Mouse (Mus musculus) midbrain, embryonic 12.5 days (tissue): ENCODE data around the gene Hoxd8. TPM values are rescaled to one million over a fixed set of nuclear protein-coding genes. Genes with fewer than 3 reads are reported as not detected.

Source experiments
- ATAC-seq: fragments of 200-750 bp; cut with Nextera tagmentation; 2 replicates; pipeline ENCODE4 v1.8.0; 2017; ENCODE audit warnings: low read depth, moderate TSS enrichment, moderate library complexity; ENCODE audit not compliant: low FRiP score
- H3K27ac ChIP-seq: fragments of 300-500 bp; sonication (generic); replicated peaks from 2 replicates; pipeline ENCODE4 v1.5.1; 2016; ENCODE audit warnings: mild to moderate bottlenecking
- H3K27me3 ChIP-seq: fragments of 300-500 bp; sonication (generic); 2 replicates; pipeline ENCODE4 v1.6.1; 2016; ENCODE audit warnings: mild to moderate bottlenecking
- H3K36me3 ChIP-seq: fragments of 300-500 bp; sonication (generic); 2 replicates; pipeline ENCODE4 v1.6.1; 2016
- H3K4me1 ChIP-seq: fragments of 300-500 bp; sonication (generic); 2 replicates; pipeline ENCODE4 v1.6.1; 2016
- H3K4me2 ChIP-seq: fragments of 300-500 bp; sonication (generic); replicated peaks from 2 replicates; pipeline ENCODE4 v1.6.1; 2016; ENCODE audit warnings: mild to moderate bottlenecking, moderate library complexity
- H3K4me3 ChIP-seq: fragments of 300-500 bp; sonication (generic); 2 replicates; pipeline ENCODE4 v1.5.1; 2016; ENCODE audit warnings: mild to moderate bottlenecking
- H3K9ac ChIP-seq: fragments of 300-500 bp; sonication (generic); replicated peaks from 2 replicates; pipeline ENCODE4 v1.6.1; 2016; ENCODE audit warnings: mild to moderate bottlenecking, moderate library complexity
- H3K9me3 ChIP-seq: fragments of 300-500 bp; sonication (generic); 2 replicates; pipeline ENCODE4 v1.6.1; 2016; ENCODE audit warnings: mild to moderate bottlenecking
- WGBS: fragments of 180-500 bp; shearing (Covaris S2); methylation state at CpG from one replicate; pipeline ENCODE4 v1.1.7; 2016; 5-methylcytosine and 5-hydroxymethylcytosine counted together
- polyA plus RNA-seq: library from polyadenylated mRNA; unstranded; fragments of >200 nt; fragmentation: Nextera tagmentation; extraction: Ambion mirVana; gene quantifications from 2 replicates; pipeline ENCODE4 v1.2.1, GENCODE M21; 2016

Hoxd8 gene
- polyA plus RNA-seq, 1 experiment from 2014 or later: 0.15 TPM

DNA sequence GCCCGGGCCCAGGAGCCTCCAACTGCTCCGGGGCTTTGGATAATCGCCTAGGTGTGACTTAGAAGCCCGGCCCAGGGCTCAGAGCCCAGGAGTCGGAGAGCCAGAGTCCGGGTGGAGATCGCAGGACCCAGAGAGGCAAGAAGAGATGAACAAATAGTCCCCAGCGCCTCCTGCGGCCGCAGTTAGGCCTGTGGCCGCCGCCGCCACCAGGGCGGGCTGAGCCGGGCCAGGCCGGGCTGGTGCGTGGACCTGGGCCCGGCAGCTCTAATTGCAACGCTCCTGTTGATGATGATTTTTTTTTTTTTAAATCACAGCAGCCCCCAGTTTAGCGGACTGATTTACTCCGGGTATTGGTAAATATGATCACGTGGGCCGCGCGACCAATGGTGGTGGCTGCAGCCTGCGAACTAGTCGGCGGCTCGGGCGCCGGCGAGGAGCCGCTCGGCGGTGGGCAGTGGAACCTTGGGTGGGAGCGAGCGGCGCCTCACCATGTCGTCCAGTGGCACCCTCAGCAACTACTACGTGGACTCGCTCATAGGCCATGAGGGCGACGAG is 6.8 kb upstream of the Hoxd8 start, which contains the start of gene Hoxd9:
Gene Hoxd9 (plus strand): TSS at position 161 of the 555 bp plus-strand sequence.
- Histone ChIP-seq H3K27ac (no peak within 1 kb of the TSS), H3K9me3 (no peaks in the 10 kb centered on the region), H3K4me1 (peaks cover 14% of the 10 kb centered on the region), H3K4me3 (peak within 1 kb of the TSS; percentile 35), H3K4me2 (peak within 1 kb of the TSS; percentile 53), H3K27me3 (peaks cover 95% of the 10 kb centered on the region), H3K9ac (no peak within 1 kb of the TSS), H3K36me3 (no peaks in the 10 kb centered on the region)
- under 1% methylated on average over 43 of the region's 43 CpGs for WGBS
- ATAC-seq: peak; percentile 78

DNA sequence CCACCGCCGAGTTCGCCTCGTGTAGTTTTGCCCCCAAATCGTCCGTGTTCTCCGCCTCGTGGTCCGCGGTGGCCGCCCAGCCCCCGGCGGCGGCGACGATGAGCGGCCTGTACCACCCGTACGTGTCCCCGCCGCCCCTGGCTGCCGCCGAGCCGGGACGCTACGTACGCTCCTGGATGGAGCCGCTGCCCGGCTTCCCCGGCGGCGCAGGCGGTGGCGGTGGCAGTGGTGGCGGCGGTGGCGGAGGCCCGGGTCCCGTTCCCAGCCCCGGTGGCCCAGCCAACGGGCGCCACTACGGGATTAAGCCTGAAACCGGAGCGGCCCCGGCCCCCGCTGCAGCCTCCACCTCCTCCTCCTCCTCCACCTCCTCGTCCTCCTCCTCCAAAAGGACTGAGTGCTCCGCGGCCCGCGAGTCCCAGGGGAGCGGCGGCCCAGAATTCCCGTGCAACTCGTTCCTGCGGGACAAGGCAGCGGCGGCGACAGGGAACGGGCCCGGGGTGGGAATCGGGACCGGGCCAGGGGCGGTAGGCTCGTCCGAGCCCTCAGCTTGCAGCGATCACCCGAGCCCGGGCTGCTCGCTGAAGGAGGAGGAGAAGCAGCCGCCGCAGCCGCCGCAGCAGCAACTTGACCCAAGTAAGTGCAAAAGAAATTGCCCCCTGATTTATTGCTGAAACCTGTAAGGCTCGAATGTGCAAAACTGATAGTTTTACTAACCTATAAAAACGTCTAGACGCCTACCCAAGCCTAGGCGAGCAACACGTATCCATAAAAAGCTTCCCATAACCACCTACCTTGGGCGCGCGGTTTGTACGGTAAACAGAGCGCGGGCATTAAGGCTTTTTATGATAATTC is 6.0 kb upstream of the Hoxd8 start:
- H3K27me3 ChIP-seq: peaks cover 93% of the 10 kb centered on the region
- peak; percentile 41; the same call in 1 of the 2 replicates for ATAC-seq
- H3K9ac ChIP-seq: no peak overlapping the region
- H3K4me2 ChIP-seq: peak overlapping the region; percentile 53
- under 1% methylated on average over 85 of the region's 86 CpGs for WGBS
- peaks cover 14% of the 10 kb centered on the region for H3K4me1 ChIP-seq
- peak overlapping the region; percentile 35 for H3K4me3 ChIP-seq
- H3K27ac ChIP-seq: no peak overlapping the region
- H3K9me3 ChIP-seq: no peaks in the 10 kb centered on the region
- no peaks in the 10 kb centered on the region for H3K36me3 ChIP-seq

DNA sequence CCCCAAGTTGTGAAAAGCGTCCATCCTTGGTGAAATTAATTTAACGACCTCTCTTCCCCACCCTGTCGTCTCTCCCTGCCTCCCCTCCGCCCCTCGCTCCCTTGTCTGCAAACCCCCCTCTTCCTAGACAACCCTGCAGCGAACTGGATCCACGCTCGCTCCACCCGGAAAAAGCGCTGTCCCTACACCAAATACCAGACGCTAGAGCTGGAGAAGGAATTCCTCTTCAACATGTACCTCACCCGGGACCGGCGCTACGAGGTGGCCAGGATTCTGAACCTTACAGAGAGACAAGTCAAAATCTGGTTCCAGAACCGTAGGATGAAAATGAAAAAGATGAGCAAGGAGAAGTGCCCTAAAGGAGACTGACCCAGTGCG is 5.4 kb upstream of the Hoxd8 start:
- Histone ChIP-seq H3K9me3 (no peaks in the 10 kb centered on the region), H3K36me3 (no peaks in the 10 kb centered on the region), H3K27ac (no peak overlapping the region), H3K4me3 (no peak overlapping the region), H3K9ac (no peak overlapping the region), H3K4me2 (no peak overlapping the region), H3K4me1 (peaks cover 14% of the 10 kb centered on the region), H3K27me3 (peaks cover 93% of the 10 kb centered on the region)
- WGBS: under 1% methylated on average over 17 of the region's 17 CpGs
- ATAC-seq: no peak

DNA sequence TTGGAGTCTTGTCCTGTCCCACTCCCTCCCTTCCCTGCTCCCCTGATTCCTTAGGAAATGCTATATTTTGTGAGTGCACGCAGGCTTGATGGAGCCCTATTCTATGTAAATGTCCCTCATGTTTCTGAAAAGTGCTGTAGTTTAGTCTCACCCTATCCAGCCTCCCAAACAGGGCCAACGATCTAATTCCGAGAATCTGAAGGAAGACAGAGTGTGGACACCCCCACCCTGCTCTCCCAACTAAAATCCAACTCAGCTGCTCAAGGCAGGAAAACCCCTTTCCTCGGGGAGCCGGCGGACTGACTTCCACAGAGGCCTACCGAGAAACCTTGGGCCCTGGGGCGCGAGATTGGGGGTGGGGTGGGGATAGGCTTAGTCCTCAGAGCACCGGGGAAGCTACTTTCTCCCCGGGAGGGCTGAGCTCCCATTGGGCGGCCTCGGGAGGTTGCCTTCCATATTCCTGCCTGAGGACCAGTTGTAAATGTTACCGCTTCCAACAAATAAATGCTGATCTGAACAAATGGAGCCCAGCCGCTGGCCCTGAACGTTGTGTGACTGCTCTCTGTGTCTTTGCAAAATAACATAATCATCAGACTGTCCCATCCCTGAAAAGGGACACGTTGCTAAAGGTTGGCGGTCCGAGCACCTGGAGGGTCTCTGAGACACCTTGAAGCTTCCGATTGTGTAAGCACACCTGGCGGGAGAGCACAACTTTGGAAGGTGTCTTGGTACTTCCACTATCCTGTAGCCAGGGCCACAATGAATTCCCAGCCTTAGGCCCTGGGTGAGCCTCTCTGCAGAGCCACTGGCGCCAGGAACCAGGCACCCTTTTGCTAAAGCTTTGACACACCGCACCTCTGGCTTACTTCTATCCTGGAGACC is 4.5 kb upstream of the Hoxd8 start:
- H3K27ac ChIP-seq: no peak overlapping the region
- ATAC-seq: no peak
- no peak overlapping the region for H3K4me2 ChIP-seq
- peaks cover 18% of the 10 kb centered on the region for H3K4me1 ChIP-seq
- no peak overlapping the region for H3K9ac ChIP-seq
- H3K4me3 ChIP-seq: no peak overlapping the region
- H3K9me3 ChIP-seq: no peaks in the 10 kb centered on the region
- peaks cover 93% of the 10 kb centered on the region for H3K27me3 ChIP-seq
- WGBS: 2% methylated on average over 23 of the region's 23 CpGs
- H3K36me3 ChIP-seq: no peaks in the 10 kb centered on the region

DNA sequence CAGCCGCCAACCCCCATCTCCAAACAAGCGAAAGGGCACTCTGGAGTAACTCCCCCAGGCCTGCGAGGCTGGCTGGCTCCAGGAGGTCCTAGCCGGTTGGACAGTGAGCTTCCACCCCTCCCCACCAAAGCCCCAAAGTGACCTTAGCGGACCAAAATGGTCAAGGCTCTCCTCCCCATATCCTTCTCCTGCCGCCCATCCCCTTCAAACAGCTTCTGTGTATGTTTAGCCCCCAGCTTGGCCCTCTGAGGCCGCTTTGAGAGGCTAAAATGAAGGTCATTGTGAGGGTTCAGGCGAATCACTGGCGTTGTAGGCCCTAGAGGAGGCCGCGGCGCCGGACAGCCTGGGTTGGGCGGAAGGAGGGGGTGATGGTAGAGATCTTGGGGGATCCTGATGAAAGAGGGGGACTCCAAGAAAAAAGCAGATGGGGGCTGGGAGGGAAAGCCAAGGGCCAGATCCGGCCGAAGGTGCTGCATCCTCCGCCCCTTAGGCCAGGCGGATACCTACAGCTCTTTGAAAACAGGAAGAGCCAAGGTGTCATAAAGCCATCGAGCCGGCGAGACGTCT is 3.8 kb upstream of the Hoxd8 start:
- under 1% methylated on average over 22 of the region's 22 CpGs for whole genome bisulfite sequencing

DNA sequence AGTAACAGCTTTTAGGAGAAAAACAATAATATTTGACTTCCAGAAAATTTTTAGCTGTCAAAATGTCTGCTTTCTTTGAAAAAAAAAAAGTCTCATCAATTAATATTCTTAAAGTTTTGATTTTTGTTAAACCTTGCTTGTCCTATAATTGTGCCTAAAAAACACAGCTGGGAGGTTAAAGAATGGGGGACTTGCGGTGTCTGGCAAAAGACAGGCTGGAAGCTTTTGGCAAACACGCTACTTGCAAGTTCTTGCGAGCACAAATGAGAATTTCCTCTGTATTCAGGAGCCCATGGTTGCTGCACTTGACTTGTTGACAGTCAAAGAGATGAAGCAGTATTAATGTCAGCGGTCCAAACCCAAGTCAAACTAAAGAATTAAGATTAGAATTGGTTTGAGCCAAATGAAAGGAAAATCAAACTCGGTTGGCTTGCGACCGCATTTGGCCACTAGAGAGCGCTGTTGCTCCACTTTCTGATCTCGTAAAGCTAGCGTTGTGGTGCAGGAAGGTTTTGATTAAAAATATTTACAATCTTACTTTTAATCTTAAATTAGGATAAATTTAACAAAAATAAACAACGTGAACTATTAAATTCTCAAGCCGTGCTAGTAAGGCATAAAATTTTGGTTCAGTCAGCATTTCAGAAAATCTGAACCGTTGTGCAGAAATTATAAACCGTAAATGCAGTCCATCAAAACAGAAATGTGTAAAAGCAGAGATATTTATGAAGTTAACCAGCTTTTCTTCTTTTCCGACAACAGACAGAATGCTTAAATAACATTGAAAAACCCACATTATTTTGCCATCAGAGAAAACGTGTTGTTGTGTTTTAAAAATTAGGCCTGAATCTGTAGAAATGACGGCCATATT is 2.2 kb upstream of the Hoxd8 start:
- H3K9me3 ChIP-seq: no peaks in the 10 kb centered on the region
- no peak for ATAC-seq
- no peak overlapping the region for H3K9ac ChIP-seq
- no peaks in the 10 kb centered on the region for H3K36me3 ChIP-seq
- H3K4me1 ChIP-seq: peaks cover 26% of the 10 kb centered on the region
- WGBS: 12% methylated on average over 17 of the region's 17 CpGs
- H3K27ac ChIP-seq: no peak overlapping the region
- peaks cover 92% of the 10 kb centered on the region for H3K27me3 ChIP-seq
- H3K4me3 ChIP-seq: no peak overlapping the region
- no peak overlapping the region for H3K4me2 ChIP-seq

More for the DNA sequence above, 3.8 kb upstream of the Hoxd8 start:
- Histone ChIP-seq H3K9me3 (no peaks in the 10 kb centered on the region), H3K4me3 (no peak overlapping the region), H3K36me3 (no peaks in the 10 kb centered on the region), H3K27me3 (peaks cover 93% of the 10 kb centered on the region), H3K9ac (no peak overlapping the region), H3K27ac (no peak overlapping the region), H3K4me1 (peaks cover 25% of the 10 kb centered on the region), H3K4me2 (no peak overlapping the region)
- no peak for ATAC-seq

DNA sequence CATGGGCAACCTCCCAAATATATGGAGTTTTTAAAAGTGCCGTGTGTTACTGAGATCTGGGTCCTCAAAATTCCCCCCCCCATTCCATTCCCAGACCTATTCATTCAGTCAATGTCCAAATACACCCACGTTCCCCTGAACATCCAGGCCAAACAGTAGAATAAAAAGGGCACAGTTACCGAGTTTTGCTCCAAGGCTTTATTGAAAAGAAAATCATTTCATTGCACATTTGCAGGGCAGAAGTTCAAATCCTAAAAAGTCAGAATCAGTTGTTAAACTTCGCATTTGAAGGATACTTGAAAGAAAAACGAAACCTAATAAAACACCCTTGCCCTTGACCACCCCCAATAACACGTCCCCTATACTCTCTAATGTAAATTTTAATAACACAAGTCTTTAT is 1.6 kb upstream of the Hoxd8 start:
- H3K4me1 ChIP-seq: peaks cover 21% of the 10 kb centered on the region
- no peak overlapping the region for H3K9ac ChIP-seq
- no peak for ATAC-seq
- H3K27me3 ChIP-seq: peaks cover 92% of the 10 kb centered on the region
- H3K9me3 ChIP-seq: no peaks in the 10 kb centered on the region
- WGBS: 14% methylated on average over 6 of the region's 6 CpGs
- H3K4me2 ChIP-seq: no peak overlapping the region
- no peaks in the 10 kb centered on the region for H3K36me3 ChIP-seq
- H3K4me3 ChIP-seq: no peak overlapping the region
- no peak overlapping the region for H3K27ac ChIP-seq

DNA sequence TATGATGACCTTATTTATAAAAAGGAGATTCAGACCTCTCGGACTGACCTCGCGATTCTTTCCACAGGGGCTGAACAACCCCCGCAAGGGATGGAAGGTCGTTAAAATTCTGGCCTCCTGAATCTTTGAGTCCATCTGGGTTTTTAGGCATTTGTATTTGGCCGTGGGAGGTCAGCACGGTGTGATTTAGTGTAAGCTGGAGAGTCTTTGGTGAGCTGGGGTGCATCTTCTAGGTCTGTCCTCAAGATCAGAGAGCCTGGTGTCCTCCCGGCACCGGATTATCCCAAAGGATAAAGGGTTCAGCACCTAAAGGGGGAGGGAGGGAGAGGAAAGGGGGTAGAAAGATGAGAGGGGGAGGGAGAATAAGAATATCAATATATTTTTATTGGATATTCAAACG is 1.1 kb upstream of the Hoxd8 start:
- Histone ChIP-seq H3K36me3 (no peaks in the 10 kb centered on the region), H3K9ac (no peak overlapping the region), H3K4me1 (peaks cover 16% of the 10 kb centered on the region), H3K4me2 (no peak overlapping the region), H3K27ac (no peak overlapping the region), H3K27me3 (peaks cover 92% of the 10 kb centered on the region), H3K4me3 (no peak overlapping the region), H3K9me3 (no peaks in the 10 kb centered on the region)
- WGBS: 3% methylated on average over 10 of the region's 10 CpGs
- ATAC-seq: no peak

DNA sequence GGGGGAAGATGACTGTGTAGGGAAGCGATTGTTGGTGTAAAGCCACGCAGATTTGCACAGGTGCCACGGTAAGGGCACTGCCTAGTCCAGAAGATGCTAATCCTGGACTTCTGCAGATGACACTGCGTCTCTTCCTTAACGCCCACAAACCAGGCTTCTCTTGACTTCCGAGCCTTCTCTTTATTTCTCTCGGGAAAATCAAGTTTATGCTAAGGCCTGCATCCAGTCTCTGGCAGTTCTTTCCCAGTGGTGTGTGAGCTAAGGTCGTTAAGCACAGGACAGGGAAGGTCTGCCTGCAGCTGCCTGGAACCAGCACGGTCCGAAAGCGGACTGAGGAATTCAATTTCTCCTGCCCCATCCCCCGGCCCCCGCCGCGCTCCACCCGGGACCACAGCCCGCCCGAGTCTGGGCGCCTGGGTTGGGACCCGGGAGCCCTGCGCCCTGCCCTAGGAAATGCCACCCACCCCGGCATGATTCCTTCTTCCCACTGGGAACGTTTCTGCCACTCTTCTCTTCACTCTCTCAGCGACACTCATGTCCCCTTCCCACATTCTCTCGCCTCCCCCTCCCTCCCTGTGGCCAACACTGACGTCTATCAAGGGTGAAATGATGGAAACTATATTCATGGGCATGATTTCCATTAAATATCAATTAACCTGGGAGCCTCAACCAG is 559 bp upstream of the Hoxd8 start:
- ATAC-seq: no peak
- Histone ChIP-seq H3K4me2 (no peak overlapping the region), H3K4me3 (no peak overlapping the region), H3K9me3 (no peaks in the 10 kb centered on the region), H3K4me1 (peaks cover 13% of the 10 kb centered on the region), H3K9ac (no peak overlapping the region), H3K27ac (no peak overlapping the region), H3K27me3 (peaks cover 92% of the 10 kb centered on the region), H3K36me3 (no peaks in the 10 kb centered on the region)
- WGBS: 3% methylated on average over 25 of the region's 26 CpGs

DNA sequence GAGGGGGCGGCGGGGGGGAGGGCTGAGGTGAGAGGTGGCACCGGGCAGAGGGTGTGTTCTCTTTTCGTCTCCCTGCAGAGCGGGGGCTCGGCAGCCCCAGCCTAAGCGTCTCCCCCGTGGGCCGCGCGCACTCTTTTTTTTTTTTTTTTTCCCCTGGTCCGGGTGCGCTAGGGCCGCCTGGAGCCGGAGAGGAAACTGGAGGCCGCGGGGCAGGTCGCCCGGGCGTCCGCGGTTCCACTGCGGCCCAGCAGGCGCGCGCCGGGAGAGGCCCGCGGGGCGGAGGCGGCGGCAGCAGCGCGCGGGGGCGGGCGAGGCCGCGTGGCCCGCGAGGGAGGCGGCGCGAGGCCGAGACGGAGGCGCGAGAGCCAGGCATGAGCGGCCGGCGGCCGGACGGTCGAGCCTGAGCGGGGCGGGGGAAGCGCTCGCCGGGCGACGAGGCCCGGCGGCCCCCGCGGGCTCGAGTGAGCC is 618 bp downstream of the Hoxd8 start:
- no peaks in the 10 kb centered on the region for H3K36me3 ChIP-seq
- H3K4me1 ChIP-seq: peaks cover 13% of the 10 kb centered on the region
- H3K4me3 ChIP-seq: peak overlapping the region; percentile 38
- peak; percentile 62; the same call in 1 of the 2 replicates for ATAC-seq
- no peaks in the 10 kb centered on the region for H3K9me3 ChIP-seq
- 0% methylated on average over 55 of the region's 66 CpGs for WGBS
- no peak overlapping the region for H3K27ac ChIP-seq
- H3K27me3 ChIP-seq: peaks cover 92% of the 10 kb centered on the region
- peak overlapping the region; percentile 53 for H3K4me2 ChIP-seq
- H3K9ac ChIP-seq: 0 out of 2 replicates have a peak overlapping the region, but pooled peaks have one; percentile 20
